Mouse (Mus musculus) CH12.LX (cell line): ENCODE data around the gene Bzw2.

Source experiments
- CHD1 ChIP-seq: IDR thresholded peaks from 2 replicates; pipeline ENCODE4 v1.6.1; 2012; ENCODE audit warnings: low read depth, low read length, improper control_type of control experiment, inconsistent platforms
- CTCF ChIP-seq, 2 experiments: IDR thresholded peaks in 1 of 2; conservative IDR thresholded peaks in 1 of 2; 2 replicates each; pipeline ENCODE4 v1.5.1; 2011 to 2012; ENCODE audit warnings: low read depth in 2 of 2, low read length in 2 of 2, improper control_type of control experiment in 1 of 2, inconsistent platforms in 1 of 2, mild to moderate bottlenecking in 1 of 2, moderate library complexity in 1 of 2
- E2F4 ChIP-seq: IDR thresholded peaks from 2 replicates; pipeline ENCODE4 v1.6.1; 2011; ENCODE audit warnings: low read depth, low read length, improper control_type of control experiment; ENCODE audit not compliant: insufficient replicate concordance
- ETS1 ChIP-seq: conservative IDR thresholded peaks from 2 replicates; pipeline ENCODE4 v1.6.1; 2012; ENCODE audit warnings: low read depth, mild to moderate bottlenecking, inconsistent platforms, low read length, improper control_type of control experiment, moderate library complexity
- POLR2A ChIP-seq: IDR thresholded peaks from 2 replicates; pipeline ENCODE4 v1.6.1; 2011; ENCODE audit warnings: low read depth, mild to moderate bottlenecking, improper control_type of control experiment, low read length
- UBTF ChIP-seq: IDR thresholded peaks from 2 replicates; pipeline ENCODE4 v1.6.1; 2012; ENCODE audit warnings: low read depth, mild to moderate bottlenecking, inconsistent platforms, low read length, improper control_type of control experiment, moderate library complexity
- ZMIZ1 ChIP-seq: IDR thresholded peaks from 2 replicates; pipeline ENCODE4 v1.6.1; 2012; ENCODE audit warnings: low read depth, mild to moderate bottlenecking, inconsistent platforms, low read length, improper control_type of control experiment

DNA sequence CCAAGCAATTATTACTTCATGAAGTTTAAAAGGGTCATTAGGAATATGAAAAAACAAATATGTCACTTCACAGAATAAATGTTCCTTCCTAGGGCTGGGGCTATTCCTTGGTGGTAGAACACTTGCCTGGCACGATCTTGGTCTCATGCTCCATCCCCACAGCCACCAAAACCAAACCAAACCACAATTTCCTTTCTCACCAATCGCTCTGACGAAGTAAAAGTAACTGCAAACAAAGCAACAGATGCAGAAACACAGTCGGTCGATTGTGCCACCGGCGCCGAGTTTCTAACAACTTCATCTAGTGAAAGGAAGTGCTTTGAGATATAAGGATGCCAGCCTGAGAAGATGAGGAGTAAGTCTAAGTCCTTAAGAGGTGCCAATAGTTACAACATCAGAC is 21.6 kb downstream of the Bzw2 start:
- TF ChIP-seq E2F4 (no peak), CTCF (conservative IDR thresholded peaks at IDR 0.05 in 1 of 2, IDR thresholded peaks at IDR 0.05 in 1 of 2; ENCODE audit: low read depth in 2 of 2, low read length in 2 of 2) (no peak), CHD1 (no peak), UBTF (no peak), POLR2A (no peak), ETS1 (no peak), ZMIZ1 (no peak)
